Mouse (Mus musculus) c-Kit-positive CD71-positive TER-119-positive erythroid progenitor cells, embryonic 14.5 days (primary cell): ENCODE results near the gene Ccdc117.
"Not testable (repeated sequence)": the region's sequence is repeated elsewhere in the genome, so short reads cannot be mapped to it uniquely, and the experiment has no call there.

Experiments used
- DNase-seq: peaks from one replicate; pipeline ENCODE4 v3.0.0-alpha.2; 2013; ENCODE audit warnings: low spot score

Gene Ccdc117

GRCm38 (mm10) chr11:5530717-5531116 is 11.3 kb downstream of the Ccdc117 start:
- DNase-seq, result no peak

DNA sequence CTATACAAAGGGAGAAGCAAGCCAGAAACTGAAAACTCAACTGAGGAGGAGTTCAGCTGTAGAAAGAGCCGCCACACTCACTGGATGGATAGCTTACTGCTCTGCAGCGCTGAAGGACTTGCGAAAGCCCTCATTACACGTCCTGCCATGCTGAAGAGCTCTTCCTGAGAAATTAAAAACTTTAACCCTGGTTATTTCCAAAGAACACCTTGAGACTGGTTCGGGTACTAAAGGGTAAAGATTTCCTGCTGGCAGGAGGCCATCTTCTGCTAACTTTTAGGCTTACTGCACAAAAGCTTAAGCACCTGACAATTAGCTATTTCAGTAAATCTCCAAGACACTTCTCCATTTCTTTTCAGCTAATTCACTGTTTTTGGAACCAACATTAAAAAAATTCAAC is 11.8 kb downstream of the Ccdc117 start:
- DNase-seq, result no peak

- no peak for DNase-seq
Measured at GRCm38 (mm10) chr11:5528841-5529240, 13.1 kb downstream of the Ccdc117 start.

- no peak for DNase-seq
Measured at GRCm38 (mm10) chr11:5527865-5528523, 14.0 kb downstream of the Ccdc117 start.

DNA sequence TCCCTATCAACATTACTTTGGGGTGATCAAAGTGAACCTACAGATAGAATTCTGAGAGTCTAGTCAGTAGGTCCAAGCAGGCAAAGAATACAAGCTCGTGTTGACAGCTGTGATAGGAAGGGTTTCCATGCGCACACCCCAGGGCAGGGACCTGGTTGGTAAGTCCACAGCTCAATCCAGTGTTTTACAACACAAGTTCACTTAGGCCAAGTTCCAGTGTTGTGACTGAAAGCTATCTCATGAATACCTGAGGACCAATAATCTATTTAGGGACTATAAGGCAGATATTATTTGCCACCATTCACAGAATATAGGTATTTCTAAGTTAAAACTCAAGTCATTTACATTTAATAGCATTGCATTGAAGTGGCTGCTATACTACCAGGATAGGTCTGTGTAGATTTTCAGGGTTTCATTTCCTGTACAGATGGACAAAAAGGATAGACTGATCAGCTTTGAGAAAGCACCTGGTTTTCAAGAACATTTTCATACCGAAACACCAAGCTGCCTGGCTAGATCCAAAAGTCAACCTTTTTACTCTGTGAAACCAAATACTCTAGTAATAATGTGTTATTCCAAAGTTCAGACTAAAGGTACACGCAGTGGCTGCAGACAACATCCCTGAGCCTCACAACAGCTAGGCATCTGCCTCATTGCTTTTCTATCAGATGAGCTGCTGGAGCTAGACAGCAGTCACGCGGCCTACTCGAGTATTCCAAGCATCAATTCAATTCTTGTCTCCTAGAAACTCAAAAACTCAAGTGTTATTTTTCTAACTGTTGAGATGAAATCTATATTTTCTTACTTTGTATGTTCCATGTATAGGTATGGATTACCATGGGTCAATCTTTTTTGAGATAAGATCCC is 15.2 kb downstream of the Ccdc117 start:
- DNase-seq, result no peak

DNA sequence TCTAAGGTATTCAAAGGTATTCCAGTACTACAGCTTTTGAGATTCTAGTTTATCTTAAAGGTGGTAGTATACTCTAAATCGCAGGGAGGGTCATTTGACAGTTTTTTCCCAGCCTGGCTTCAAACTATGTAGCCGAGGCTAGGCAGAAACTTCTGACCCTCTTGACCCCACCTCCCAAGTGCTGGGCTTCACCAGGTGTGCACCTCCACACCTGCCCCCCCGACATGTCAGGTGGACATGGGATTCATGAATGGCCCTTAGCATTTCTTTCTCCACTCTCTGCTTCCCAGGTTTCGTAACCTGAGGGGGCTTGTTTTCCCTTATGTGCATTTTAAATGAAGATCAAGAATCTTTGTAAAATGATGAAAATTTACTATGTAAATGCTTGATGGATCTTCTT is 16.6 kb downstream of the Ccdc117 start:
- no peak for DNase-seq

- no peak for DNase-seq
Measured at GRCm38 (mm10) chr11:5522798-5523415, 19.1 kb downstream of the Ccdc117 start.

GRCm38 (mm10) chr11:5521516-5522291 is 20.3 kb downstream of the Ccdc117 start:
- peak; percentile 78 for DNase-seq

DNA sequence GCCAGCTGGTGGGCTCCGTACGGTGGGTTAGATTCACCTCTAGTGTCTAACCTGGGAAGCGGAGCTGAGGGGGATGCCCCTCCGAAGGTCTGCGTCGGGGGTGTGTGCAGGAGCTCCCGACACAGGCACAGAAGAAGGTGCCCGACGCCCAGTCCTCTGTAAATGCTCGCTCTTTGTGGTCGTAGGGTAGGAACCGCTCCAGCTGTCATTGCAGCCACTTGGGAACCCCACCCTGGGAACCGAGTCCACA is 20.8 kb downstream of the Ccdc117 start:
- DNase-seq, result no peak

GRCm38 (mm10) chr11:5520412-5521265 is 21.3 kb downstream of the Ccdc117 start, which contains the start of gene Xbp1:
Xbp1 (plus strand) TSS chr11:5520659.
- DNase-seq, result peak; percentile 91

DNA sequence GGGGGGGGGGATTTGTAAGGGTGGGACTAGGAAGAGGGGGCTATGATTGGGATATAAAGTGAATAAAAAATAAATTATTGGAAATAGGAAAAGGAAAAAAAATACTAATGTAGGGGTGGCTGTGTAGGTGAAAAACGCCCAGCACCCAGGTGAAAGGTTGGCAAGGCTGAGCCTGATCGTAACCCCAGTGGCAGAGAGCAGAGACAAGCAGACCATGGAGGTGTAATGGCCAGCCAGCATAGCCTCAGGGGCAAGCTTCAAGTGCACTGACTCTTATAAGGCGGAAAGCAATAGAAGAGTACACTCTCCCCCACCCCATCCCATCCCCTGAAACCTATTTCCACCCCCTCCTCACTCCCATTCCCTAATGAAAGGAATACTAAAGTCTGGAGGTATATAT is 22.3 kb downstream of the Ccdc117 start:
- DNase-seq, result no peak

GRCm38 (mm10) chr11:5517346-5517745 is 24.6 kb downstream of the Ccdc117 start:
- no peak for DNase-seq

- no peak for DNase-seq
Measured at GRCm38 (mm10) chr11:5516617-5517016, 25.4 kb downstream of the Ccdc117 start.

GRCm38 (mm10) chr11:5516151-5516550 is 25.8 kb downstream of the Ccdc117 start:
- no peak for DNase-seq

DNA sequence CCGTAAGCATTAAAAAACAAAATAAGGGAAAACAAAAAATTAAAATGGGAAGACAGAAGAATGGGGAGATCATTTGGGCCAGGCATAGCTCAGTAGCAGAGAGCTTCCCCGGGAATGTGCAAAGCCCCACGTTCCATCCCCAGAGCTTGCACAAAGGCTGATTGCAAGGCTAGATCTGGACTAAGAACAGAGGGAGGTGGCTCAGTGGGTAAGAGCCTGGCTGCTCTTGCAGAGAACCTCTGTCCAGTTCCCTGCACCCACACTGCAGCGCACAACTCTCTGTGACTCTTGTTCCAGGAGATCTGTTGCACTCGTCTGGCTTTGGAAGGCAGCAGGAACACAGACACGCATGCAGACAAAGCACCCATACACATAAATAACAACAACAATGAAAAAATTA is 26.3 kb downstream of the Ccdc117 start:
- DNase-seq, result no peak

DNA sequence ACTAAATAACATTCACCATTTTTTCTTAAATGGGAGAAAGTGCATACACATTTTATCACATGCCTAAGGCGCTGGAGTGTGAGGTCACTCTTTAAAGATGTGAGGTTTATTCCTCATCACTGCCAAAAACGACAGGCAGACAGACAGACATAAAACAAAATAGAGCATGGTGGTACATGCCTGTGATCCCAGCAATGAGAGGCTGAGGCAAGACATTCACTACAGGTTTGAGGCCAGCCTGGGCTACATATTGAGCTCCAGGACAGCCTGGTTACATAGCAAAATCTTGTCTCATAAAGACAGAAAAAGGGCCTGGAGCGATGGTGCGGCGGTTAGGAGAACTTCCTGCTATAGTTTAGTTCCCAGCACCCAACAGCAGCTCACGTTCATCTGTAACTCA is 26.8 kb downstream of the Ccdc117 start:
- no peak for DNase-seq

- no peak for DNase-seq
Measured at GRCm38 (mm10) chr11:5514091-5514490, 27.9 kb downstream of the Ccdc117 start.

- no peak for DNase-seq
Measured at GRCm38 (mm10) chr11:5512961-5513360, 29.0 kb downstream of the Ccdc117 start.

DNA sequence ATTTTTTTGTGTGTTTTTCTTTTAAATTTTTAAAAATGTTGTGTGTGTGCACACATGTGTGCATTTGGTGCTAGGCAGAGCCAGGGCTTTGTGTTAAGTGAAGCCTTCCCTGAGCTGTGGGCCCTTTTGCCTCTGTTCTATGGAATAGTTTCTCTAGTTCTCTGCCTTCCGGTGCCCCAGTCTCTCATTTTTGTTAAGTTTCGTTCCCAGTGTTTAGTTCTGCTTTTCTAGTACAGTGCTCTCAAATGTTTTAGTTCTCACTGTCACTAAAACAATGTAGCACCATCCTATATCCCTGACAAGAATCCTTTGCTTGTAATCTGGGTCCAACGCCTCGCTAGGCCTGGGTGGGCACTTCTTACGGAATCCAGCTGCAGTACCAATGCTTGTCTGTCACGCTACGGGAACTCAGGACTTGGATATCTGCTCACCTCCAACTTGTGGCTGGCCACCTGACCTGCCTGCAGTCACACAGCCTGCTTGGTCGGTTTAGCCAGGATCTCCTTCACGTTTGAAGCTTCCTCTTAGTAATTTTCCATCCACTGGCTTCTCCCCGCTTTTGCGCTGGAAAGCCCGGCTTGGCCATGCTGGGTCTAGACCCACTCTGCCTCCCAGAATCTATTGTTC is 29.8 kb downstream of the Ccdc117 start:
- no peak for DNase-seq

DNA sequence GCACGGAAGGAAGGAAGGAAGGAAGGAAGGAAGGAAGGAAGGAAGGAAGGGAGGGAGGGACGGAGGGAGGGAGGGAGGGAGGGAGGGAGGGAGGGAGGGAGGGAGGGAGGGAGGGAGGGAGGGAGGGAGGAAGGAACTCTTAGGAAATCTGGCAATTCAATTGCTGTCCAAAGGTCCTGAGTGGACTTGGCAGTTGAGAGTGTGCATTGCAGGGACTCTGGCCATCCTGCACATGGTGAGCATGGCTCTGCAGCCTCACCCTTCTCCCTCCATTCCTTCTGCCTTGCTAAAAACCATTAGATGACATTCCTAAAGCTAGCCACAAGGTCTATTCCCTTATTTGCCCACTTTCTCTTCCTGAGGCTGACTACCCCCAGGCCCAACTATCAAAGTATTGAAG is 31.3 kb downstream of the Ccdc117 start:
- DNase-seq, result not testable (repeated sequence)

DNA sequence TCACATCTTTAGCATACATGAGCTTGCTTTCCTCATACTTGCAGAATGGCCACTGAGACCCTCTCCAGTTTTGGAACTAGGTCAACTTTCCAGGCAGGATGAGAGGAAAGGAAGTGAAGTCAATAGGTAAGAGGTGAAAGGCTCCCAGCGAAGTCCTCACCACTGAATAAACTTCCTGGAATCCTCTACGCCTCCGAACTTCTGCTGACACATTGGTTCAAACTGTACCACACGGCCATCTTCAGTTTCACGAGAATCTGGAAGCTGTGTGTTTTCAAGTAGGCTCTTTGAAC is 31.9 kb downstream of the Ccdc117 start:
- DNase-seq, result no peak
